Mouse (Mus musculus) cortical plate, adult 2 months (tissue): Measurements from ENCODE around the gene Eno1.

Experiments
- CTCF ChIP-seq: fragments of 200-500 bp; IDR thresholded peaks from 2 replicates; pipeline ENCODE4 v1.5.1; 2011; ENCODE audit warnings: mild to moderate bottlenecking, control low read depth, low read length; ENCODE audit not compliant: insufficient read depth; ENCODE audit errors: extremely low read depth
- POLR2A ChIP-seq: fragments of 200-500 bp; IDR thresholded peaks from 2 replicates; pipeline ENCODE4 v1.6.1; 2011; ENCODE audit warnings: mild to moderate bottlenecking, low read length, control low read depth; ENCODE audit not compliant: insufficient read depth; ENCODE audit errors: extremely low read depth

DNA sequence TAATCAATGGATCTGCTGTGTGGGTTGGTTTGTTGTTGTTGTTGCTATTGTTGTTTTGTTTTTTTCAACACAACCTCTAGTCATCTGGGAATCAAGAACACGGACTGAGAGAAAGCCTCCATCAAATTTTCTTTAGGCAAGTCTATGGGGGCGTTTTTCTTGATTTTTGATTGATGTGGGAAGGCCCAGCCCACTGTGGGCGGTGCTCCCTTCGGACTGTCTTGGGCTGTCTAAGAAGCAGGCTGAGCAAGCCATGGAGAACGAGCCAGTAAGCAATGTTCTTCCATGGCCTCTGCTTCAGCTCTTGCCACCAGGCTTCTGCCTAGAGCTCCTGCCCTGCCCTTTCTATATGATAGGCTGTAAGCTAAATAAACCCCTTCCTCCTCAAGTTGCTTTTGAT is 28.9 kb downstream of the Eno1 start:
- TF ChIP-seq CTCF: no peak
- no peak for TF ChIP-seq POLR2A
